Mouse (Mus musculus): ENCODE results near the gene Tbcc. TPM values are rescaled to one million over a fixed set of nuclear protein-coding genes. Genes with fewer than 3 reads are reported as not detected.

Gene Tbcc
- total RNA-seq, 2 experiments from 2014 or later = 29.0 to 32.8 TPM

- no peak for DNase-seq
Observed at GRCm38 (mm10) chr17:46870204-46870798, 20.2 kb upstream of the Tbcc start.

- no peak for DNase-seq
Observed at GRCm38 (mm10) chr17:46870913-46871312, 19.6 kb upstream of the Tbcc start.

DNA sequence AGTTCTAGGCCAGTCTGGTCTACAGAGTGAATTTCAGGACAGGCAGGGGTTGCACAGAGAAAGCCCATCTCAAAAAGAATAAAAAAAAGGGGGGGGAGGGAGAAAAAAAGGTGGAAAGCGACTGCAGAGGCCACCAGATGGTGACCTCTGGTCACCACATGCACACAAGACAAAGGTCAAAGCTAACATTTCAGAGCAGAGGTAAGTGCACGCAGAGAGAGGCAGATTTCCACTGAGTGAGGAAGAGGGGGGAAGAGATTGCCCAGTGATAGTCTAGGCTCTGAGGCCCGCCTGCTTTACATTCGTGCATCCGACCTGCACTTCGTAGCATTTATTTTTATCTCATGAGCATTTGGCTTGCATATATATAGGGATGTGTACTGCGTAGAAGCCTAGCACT lies 17.7 kb upstream of the Tbcc start:
- DNase-seq = no peak

GRCm38 (mm10) chr17:46874133-46874532 lies 16.4 kb upstream of the Tbcc start:
- no peak for DNase-seq

- no peak for DNase-seq
Observed at GRCm38 (mm10) chr17:46875626-46876025, 14.9 kb upstream of the Tbcc start.

DNA sequence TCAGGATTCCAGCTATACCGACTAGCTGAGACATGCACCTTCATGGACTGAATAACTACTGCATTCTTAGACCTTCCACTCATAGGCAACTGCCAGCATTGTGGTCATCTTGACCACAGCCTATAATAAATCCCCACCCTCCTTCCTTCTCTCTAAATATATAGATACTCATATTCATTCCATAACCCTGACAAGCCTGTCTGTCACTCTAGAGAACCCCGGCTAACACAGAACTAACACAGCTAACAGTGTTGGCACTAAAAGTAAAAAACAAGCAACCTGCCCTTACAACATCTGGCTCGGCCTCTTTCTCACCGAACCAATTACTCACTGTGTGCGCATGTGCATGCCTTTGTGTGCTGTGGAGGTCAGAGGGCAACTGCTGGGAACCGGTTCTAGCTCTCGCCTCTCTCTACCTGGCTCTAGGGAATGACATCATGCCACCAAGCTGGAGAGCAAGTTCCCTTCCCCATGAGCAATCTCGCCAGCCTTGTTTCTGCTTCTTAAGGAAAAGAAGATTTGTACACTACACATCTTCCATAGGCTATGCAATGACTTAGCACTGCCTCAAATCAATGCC lies 14.0 kb upstream of the Tbcc start:
- no peak for DNase-seq

DNA sequence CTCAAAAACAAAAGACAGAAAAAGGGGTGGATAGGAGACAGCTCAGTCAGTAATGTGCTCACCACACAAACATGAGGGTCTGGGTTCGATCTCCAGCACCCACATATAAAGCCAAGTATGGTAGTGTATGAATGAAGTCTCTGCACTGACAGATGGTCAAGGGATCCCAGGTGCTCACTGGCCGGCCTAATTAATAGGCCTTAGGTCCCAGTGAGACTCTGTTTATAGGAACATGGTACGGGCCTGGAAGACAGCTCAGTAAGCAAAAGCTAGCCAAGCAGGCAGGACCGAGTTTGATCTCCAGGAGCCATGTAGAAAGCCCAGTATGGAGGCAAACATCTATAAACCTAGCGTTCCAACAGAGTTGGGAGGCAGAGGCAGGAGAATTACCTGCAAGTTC lies 13.4 kb upstream of the Tbcc start:
- DNase-seq = no peak

DNA sequence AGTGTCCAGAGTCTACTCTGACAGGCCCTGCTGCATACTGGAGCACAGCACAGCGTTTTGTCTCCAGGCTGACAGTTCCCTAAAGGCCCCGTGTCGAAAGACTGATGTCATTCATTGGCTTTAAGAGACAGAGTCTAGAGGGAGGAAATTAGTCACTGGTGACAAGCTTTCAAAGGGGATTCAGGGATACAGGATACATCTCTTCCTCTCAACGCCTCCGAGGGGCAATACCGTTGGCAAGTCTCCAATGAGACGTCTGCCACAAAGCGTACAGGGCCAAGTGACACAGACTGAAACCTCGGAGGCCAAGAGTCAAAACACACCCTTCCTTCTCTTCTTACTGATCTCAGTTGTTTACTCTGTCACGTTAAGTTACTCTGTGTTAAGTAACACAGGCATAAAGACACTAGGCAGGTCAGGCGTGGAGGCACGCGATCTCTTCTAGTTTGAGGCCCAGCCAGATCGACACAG lies 10.6 kb upstream of the Tbcc start:
- no peak for DNase-seq

- no peak for DNase-seq
Observed at GRCm38 (mm10) chr17:46880322-46880721, 10.2 kb upstream of the Tbcc start.

DNA sequence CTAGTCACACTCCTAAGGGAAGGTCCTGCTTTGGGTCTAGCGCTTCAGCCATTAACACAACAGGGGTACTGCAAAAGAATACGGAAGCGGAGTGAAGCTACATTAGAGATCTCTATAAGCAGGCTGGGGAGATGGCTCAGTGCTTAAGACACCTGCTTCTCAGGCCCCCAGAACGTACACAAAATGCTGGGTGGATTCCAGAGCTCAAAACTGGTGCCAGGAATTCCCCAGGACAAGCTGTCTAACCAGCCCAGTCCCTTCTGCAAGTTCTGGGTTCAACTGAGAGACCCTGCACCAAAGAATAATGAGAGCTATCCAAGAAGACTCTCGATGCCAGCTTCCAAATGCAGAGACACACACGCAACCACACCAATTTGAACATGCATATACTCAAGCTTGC lies 8.8 kb upstream of the Tbcc start:
- DNase-seq = no peak

- DNase-seq = no peak
Observed at GRCm38 (mm10) chr17:46883107-46883506, 7.4 kb upstream of the Tbcc start.

- DNase-seq = no peak
Observed at GRCm38 (mm10) chr17:46884766-46885165, 5.7 kb upstream of the Tbcc start.

- no peak for DNase-seq
Observed at GRCm38 (mm10) chr17:46885218-46885909, 5.1 kb upstream of the Tbcc start.

- DNase-seq = no peak
Observed at GRCm38 (mm10) chr17:46885910-46886643, 4.4 kb upstream of the Tbcc start.

DNA sequence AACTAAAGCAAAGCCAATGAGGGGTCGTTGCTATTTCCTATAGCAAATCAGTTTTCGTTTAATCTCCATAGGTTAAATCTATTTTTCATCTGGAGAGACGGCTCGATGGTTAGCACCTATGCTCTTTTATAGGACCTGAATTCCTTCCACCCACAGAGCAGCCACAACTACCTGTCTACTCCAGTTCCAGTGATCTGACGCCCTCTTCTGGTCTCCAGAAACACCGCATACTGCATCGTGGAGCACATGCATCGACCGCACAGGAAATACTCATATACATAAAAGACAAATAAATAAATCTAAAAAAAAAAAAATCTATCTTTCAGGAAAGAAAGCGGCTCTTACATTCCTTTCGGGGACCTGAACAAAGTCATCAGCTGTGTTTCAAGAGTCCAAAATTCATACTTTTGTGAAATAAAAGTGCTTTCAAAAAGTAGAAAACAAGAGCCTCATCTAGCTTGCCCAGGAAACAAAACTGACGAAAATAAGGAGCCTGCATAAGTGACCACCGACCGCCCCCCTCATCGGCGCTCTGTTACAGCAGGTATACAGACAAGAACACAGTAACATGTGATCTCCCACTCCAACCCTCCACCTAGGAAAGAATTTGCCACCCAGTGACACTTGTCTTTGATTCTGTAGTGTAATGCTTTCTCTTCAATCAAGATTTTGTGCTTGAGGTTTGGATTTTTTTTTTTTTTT lies 1.8 kb upstream of the Tbcc start:
- peak in 1 of 2 experiments; percentile 33 for DNase-seq

- peak; percentile 70 to 73 for DNase-seq
Observed at GRCm38 (mm10) chr17:46889450-46890084, 917 bp upstream of the Tbcc start.

- peak; percentile 33 to 48 for DNase-seq
Observed at GRCm38 (mm10) chr17:46890843-46891594, 535 bp downstream of the Tbcc start.

- no peak for DNase-seq
Observed at GRCm38 (mm10) chr17:46895426-46895825, 4.9 kb downstream of the Tbcc start.

DNA sequence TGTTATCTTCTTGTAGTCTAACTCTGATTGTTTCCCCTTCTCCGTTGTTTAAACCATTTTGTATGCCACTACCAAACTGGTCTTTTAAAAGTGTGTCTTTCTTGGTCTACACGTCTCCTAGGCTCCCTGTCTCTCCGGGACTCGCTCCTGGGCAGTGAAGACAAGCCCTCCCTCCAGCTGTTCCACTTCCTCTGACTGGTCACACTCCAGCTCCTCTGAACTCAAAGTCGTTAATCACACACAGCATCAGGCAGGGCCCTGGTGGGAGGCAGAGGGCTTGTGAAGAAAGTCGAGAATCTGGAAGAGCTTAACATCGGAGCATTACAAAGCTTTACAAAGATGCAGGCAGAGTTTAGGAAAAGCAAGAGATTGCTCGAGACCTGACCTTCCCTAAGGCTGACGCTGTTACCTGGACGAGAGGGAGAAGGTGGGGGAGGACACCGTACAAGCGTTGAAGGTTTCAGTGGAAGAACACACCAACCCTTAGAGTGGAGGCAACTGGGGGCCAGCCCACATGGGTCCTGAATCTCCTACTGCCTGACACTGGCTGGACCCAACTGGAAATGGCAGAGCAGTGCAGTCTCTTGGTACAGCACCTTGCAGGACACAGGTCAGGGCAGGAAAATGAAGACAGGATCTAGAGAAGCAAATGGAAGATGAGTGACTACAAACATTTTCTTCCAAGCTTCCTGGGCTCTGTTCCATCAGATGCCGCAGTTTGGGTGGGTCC lies 6.9 kb downstream of the Tbcc start:
- no peak for DNase-seq

DNA sequence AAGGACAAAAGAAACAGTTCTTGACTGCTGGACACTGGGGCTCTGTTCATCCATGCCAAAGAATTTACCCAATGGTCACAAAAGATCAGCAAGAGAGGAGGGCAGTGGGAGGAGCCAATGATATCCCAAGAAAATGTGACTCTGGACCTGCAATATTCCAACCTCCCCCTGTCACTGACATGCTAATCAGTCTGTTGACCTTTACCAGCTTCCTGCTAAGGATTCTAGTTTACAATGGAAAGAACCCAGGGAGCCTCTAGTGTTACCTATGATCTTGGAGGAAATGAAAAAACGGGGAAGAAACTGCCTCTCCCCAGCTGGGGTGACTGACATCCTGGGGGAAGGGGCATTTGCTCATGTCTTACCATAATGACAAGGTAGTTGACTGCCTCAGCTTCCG lies 10.5 kb downstream of the Tbcc start:
- no peak for DNase-seq
